Mouse (Mus musculus): Measurements from ENCODE around the gene Nek6.

DNA sequence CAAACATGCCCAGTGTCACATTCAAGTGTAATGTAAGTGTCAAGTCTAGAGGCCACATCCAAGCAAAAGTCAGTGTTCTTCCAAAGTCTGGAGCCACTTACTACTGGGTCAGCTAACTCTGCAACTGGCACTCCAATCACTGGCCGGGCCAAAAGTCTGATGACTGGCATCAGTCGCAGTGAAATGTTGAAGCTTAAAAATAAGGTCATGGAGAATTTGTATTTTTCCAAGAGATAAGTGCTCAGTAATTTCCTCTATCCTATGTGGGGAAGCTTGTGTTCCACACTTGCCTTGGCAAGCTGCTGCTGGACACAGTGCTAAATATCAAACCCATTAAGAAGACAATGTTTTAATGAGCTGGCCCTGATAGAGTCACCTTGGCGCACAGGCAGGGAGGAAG lies 102.1 kb downstream of the Nek6 start:
- TF ChIP-seq CTCF (IDR thresholded peaks at IDR 0.05; ENCODE audit: low read depth) (no peak), EP300 (IDR thresholded peaks at IDR 0.05; ENCODE audit: low read depth) (no peak)
